ENCODE assay signal across 7 mouse cellular contexts in the genomic region with DNA sequence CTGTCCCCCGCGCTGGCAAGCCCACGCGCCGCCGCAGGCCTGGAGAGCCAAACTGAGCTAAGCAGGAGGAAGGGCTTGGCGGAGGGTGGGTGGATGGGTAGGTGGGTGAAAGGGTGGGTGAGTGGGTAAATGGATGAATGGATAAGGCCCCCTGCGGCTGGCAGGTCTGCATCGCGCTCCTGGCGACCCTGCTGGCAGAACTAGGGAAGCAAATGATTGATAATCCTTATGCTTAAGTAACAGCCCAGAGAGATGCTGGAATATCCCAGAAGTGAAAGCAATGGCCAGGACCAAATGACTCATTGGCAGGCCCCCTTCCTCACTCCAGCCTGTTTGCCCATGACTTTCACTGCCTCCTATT. TPM values are rescaled to one million over a fixed set of nuclear protein-coding genes. Genes with fewer than 3 reads are reported as not detected.
DNase-seq lines count a peak whose midpoint lies in the region; ATAC-seq and TF ChIP-seq lines count a peak whose summit lies in the region.

No protein-coding gene starts in this region.

- H3K4me1 ChIP-seq in forebrain, embryonic 12.5 days, result peaks cover 12% of the 10 kb centered on the region
- no peaks in the 10 kb centered on the region; the same call in 1 of the 2 replicates for H3K4me1 ChIP-seq in liver, embryonic 11.5 days (replicated peaks; ENCODE audit: control insufficient read depth, insufficient read depth, low read length)
- no peaks in the 10 kb centered on the region for H3K4me1 ChIP-seq in stomach, postnatal 0 days (replicated peaks; ENCODE audit: control insufficient read depth, insufficient read depth)

- WGBS in forebrain, embryonic 12.5 days, result under 1% methylated on average over 11 of the region's 11 CpGs
- 4% methylated on average over 11 of the region's 11 CpGs for WGBS in liver, embryonic 11.5 days
- WGBS in stomach, postnatal 0 days, result 0% methylated on average over 11 of the region's 11 CpGs

- peak; percentile 9 for DNase-seq in retina, adult 2 months (ENCODE audit: low read depth, low spot score)
- DNase-seq in retina, postnatal 1 day, result no peak
- peak; percentile 33 for DNase-seq in liver, embryonic 11.5 days (ENCODE audit: low spot score)
- no peak for DNase-seq in stomach, postnatal 0 days (ENCODE audit: low spot score)
- no peak for DNase-seq in gastrocnemius, postnatal 25 days
- no peak for DNase-seq in lung, postnatal 36 days

- peak overlapping the region; percentile 77 for H3K4me3 ChIP-seq in forebrain, embryonic 12.5 days (replicated peaks)
- peak overlapping the region; percentile 57 for H3K4me3 ChIP-seq in liver, embryonic 11.5 days (ENCODE audit: low read depth, low read length)
- H3K4me3 ChIP-seq in stomach, postnatal 0 days (ENCODE audit: low read depth, low read length), result peak overlapping the region; percentile 57

- TF ChIP-seq CTCF in stomach, postnatal 0 days (IDR thresholded peaks at IDR 0.05; ENCODE audit: low read depth), result 0 out of 2 replicates have a peak, but pooled peaks have one; percentile 8

- no peak for TF ChIP-seq EP300 in stomach, postnatal 0 days (optimal IDR thresholded peaks at IDR 0.05)

- ATAC-seq in forebrain, embryonic 12.5 days (ENCODE audit: low FRiP score), result peak; percentile 85; the same call in 1 of the 2 replicates
- no peak for ATAC-seq in liver, embryonic 11.5 days (replicated peaks; ENCODE audit: low FRiP score)
- no peak for ATAC-seq in stomach, postnatal 0 days (ENCODE audit: low FRiP score, low TSS enrichment)

- H3K27ac ChIP-seq in forebrain, embryonic 12.5 days, result peak overlapping the region; percentile 78
- no peak overlapping the region for H3K27ac ChIP-seq in liver, embryonic 11.5 days (ENCODE audit: low read depth, low read length)
- no peak overlapping the region for H3K27ac ChIP-seq in stomach, postnatal 0 days (replicated peaks)

- H3K4me2 ChIP-seq in forebrain, embryonic 12.5 days, result peak overlapping the region; percentile 90
- H3K4me2 ChIP-seq in liver, embryonic 11.5 days, result peak overlapping the region; percentile 89
- peak overlapping the region; percentile 94 for H3K4me2 ChIP-seq in stomach, postnatal 0 days (replicated peaks; ENCODE audit: low read depth)

- peak overlapping the region; percentile 79 for H3K9ac ChIP-seq in forebrain, embryonic 12.5 days
- no peak overlapping the region for H3K9ac ChIP-seq in liver, embryonic 11.5 days (ENCODE audit: low read depth, low read length)
- H3K9ac ChIP-seq in stomach, postnatal 0 days (ENCODE audit: low read length), result peak overlapping the region; percentile 38; the same call in 1 of the 2 replicates

- peaks cover 20% of the 10 kb centered on the region for H3K27me3 ChIP-seq in forebrain, embryonic 12.5 days
- peaks cover 27% of the 10 kb centered on the region for H3K27me3 ChIP-seq in liver, embryonic 11.5 days (replicated peaks; ENCODE audit: control insufficient read depth, insufficient read depth, low read length)
- H3K27me3 ChIP-seq in stomach, postnatal 0 days (ENCODE audit: control insufficient read depth, insufficient read depth, low read length), result no peaks in the 10 kb centered on the region

- no peaks in the 10 kb centered on the region for H3K9me3 ChIP-seq in forebrain, embryonic 12.5 days
- H3K9me3 ChIP-seq in liver, embryonic 11.5 days (ENCODE audit: control insufficient read depth, low read length), result no peaks in the 10 kb centered on the region
- H3K9me3 ChIP-seq in stomach, postnatal 0 days (ENCODE audit: control insufficient read depth, low read length), result no peaks in the 10 kb centered on the region

- no peaks in the 10 kb centered on the region for H3K36me3 ChIP-seq in forebrain, embryonic 12.5 days (replicated peaks)
- no peaks in the 10 kb centered on the region for H3K36me3 ChIP-seq in liver, embryonic 11.5 days (ENCODE audit: control insufficient read depth, insufficient read depth, low read length)
- H3K36me3 ChIP-seq in stomach, postnatal 0 days (ENCODE audit: control insufficient read depth, insufficient read depth, low read length), result no peaks in the 10 kb centered on the region

RNA-seq across cellular contexts. Expression of a gene that starts 0.4 kb away (rescaled TPM):
- polyA plus RNA-seq in forebrain, embryonic 12.5 days (2016; fragmentation: Nextera tagmentation; extraction: Ambion mirVana), result 6.6 and 7.2 TPM in 2 replicates
- 0.19 and 0.27 TPM in 2 replicates for polyA plus RNA-seq in liver, embryonic 11.5 days (2014; fragmentation: Nextera tagmentation; extraction: Ambion mirVana)
- polyA plus RNA-seq in stomach, postnatal 0 days (2015; fragmentation: Nextera tagmentation; extraction: Ambion mirVana), result 0.96 and 1.2 TPM in 2 replicates
- total RNA-seq in gastrocnemius, postnatal 25 days (2021), result under 1 TPM; 0.15 to 0.24 TPM

Comparison
In these comparisons a context has a peak if more than half of its experiments do, and no peak if none do; other contexts are left out.
1. DNase-seq: peak in retina, adult 2 months (single experiment) and liver, embryonic 11.5 days (single experiment); none in retina, postnatal 1 day (single experiment), stomach, postnatal 0 days (single experiment), gastrocnemius, postnatal 25 days (single experiment) and lung, postnatal 36 days (single experiment).
2. Peak in every context shown above with its lines, with median percentiles within 50 percentile points of each other: H3K4me2 ChIP-seq and H3K4me3 ChIP-seq.